Mouse (Mus musculus): Measurements from ENCODE around the gene Pcdh9.

The Pcdh9 gene

DNA sequence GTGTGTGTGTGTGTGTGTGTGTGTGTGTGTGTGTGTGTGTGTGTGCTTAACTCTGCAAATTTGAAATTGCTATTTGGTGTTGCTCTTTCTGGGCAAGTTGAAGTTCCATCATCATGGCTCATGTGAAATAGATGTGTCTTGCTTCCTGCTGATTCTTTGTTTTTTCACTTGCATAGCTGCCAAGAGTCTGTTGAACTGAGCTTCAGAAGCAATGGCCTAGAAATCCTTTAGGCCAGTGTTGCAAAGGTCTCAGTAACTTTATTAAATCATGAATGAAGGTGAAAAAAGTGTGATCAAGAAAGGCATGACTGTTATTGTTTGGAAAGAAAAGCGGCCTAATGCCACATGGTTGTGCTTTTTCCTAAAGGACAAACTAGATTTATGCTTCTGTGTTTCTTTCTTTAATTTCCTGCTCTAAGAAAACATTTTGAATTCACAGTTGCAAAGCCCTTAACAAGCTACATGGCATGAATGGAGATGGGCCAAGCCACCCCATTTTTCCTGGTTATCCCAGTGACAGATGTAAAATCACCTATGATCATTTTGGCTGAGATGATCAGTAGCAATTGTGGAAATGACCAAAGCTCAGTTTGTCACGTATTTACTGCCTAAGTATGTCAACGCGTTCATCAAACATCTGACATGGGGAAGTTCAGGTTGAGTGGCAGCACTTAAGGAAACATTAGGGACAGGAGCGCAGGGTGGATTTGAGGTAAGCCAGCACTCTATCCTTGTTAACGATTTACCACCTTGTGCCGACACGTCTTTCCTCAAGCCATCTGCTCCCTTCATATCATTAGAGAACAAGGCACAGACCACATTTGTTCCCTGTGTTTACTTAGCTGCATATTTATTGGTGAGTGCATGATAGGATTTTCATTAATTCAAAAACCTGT is 850.9 kb downstream of the Pcdh9 start:
- DNase-seq (ENCODE audit: low spot score in 2 of 2) = no peak

- no peak for DNase-seq (ENCODE audit: low spot score in 2 of 2)
Observed at GRCm38 (mm10) chr14:93009147-93010064, 881.1 kb downstream of the Pcdh9 start.
